Mouse (Mus musculus): ENCODE measurements around the gene Sirt2. TPM values are rescaled to one million over a fixed set of nuclear protein-coding genes. Genes with fewer than 3 reads are reported as not detected.

Sirt2 gene
- polyA plus RNA-seq, 1 experiment from 2014 or later: 25.9 TPM

DNA sequence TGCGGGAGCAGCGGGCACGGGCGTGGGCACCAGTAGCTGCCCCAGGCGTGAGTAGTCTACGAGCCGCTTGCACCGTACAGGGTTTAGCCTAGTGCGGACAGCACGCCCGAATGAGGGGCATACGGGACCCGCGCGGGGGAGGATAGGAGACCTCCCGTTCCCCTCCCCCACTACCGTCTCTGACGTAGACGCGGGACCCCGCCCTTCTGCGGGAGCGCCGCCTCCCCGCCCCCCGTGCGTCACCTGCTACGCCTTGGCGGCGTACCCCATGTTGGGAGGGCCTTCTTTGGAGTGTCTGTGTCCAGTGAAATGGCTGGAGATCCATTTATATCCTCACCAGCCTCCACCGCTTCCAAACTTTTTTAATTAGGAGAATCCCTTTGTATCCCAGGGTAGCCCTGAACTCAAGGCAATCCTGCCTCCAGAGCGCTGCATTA, 42.4 kb downstream of the Sirt2 start:
- peaks cover 48% of the 10 kb centered on the region for H3K4me1 ChIP-seq (replicated peaks)
- WGBS (ENCODE audit: insufficient replicate concordance): 1% methylated on average over 32 of the region's 32 CpGs
- H3K4me3 ChIP-seq (replicated peaks): peak overlapping the region; percentile 85
- H3K27me3 ChIP-seq: no peaks in the 10 kb centered on the region
- peak; percentile 54 for ATAC-seq (ENCODE audit: insufficient read depth)
- peaks cover 23% of the 10 kb centered on the region for H3K36me3 ChIP-seq (replicated peaks)
- H3K4me2 ChIP-seq: peak overlapping the region; percentile 88
- H3K27ac ChIP-seq (replicated peaks): peak overlapping the region; percentile 96
- H3K9me3 ChIP-seq (replicated peaks): no peaks in the 10 kb centered on the region
- peak overlapping the region; percentile 93 for H3K9ac ChIP-seq

DNA sequence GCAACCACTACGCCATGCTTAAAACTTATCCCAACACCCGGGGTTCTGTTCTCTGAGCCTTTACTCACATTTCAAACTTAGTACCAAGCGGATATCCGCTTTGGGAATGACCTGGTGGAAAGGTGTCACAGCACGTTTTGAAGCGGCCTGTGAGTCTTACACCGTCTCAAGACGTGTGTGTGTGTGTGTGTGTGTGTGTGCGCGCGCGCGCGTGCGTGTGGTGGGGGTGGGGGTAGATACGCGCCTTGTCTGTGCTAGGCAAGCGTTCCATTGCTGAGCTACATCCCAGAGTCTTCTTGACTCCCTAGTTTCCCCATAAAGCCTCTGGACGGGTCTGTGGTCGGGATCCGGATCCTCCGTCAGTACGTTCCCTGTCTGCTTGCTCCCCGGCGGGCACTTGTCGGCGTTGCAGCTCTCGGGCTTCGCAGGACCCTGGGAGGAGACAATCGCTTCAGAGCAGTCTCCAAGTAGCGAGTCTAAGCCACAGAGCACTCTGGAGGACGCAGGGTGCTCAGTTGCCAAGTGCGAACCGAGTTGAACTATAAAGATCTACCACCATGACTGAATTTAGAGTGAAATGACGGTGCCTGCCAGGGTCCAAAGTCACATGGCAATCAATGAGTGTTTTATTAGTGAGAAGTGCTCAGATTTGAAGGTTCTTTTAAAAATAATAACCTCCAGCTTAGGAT, 43.0 kb downstream of the Sirt2 start:
- Histone ChIP-seq H3K4me3 (replicated peaks) (peak overlapping the region; percentile 85), H3K4me2 (peak overlapping the region; percentile 88), H3K27me3 (no peaks in the 10 kb centered on the region), H3K36me3 (replicated peaks) (peaks cover 29% of the 10 kb centered on the region), H3K9me3 (replicated peaks) (no peaks in the 10 kb centered on the region), H3K4me1 (replicated peaks) (peaks cover 49% of the 10 kb centered on the region), H3K27ac (replicated peaks) (peak overlapping the region; percentile 96), H3K9ac (peak overlapping the region; percentile 93)
- WGBS (ENCODE audit: insufficient replicate concordance): under 1% methylated on average over 35 of the region's 35 CpGs
- peak; percentile 29 for ATAC-seq (ENCODE audit: insufficient read depth)

DNA sequence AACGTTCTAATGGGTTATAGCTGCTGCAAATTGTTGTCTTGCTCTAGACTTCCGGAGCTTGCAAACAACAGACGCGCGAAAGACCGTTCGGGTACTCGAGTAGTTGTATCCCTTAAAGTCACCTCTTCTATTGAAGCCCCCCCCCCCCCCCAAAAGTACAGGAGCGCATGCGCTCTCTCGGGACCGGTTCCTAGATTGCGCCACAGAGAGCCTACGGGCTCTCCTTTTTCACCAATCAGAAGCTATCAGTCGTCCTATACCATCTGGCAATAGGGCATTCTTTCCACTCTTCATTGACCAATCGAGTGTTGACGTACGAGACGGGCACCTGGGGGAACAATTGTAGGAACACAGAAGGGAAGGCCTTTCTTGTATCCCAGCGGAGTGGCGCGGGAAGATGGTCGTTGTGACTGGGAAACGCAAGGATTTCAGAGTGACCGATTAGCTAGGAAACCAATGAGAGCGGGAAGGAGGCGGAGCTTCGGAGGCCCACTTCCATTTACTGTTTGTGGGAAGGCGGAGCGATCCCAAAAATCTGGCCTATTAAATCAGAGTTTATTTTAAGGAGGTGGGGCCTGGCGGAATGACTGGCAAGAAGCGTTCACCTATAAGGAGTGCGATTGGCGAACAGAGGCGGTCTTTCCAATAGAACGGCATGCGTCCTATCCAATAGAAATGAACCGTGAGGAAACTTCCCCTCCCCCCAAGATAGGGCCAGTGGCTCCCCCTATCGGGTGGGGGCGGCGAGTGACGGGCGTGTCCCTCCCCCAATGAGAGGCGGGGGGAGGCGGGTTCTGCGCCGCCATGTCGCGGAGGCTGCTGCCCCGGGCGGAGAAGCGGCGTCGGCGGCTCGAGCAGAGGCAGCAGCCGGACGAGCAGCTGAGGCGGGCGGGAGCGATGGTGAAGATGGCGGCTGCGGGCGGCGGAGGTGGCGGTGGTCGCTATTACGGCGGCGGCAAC, 43.9 kb downstream of the Sirt2 start:
- peak; percentile 86 for ATAC-seq (ENCODE audit: insufficient read depth)
- H3K4me1 ChIP-seq (replicated peaks): peaks cover 54% of the 10 kb centered on the region
- H3K27me3 ChIP-seq: no peaks in the 10 kb centered on the region
- WGBS (ENCODE audit: insufficient replicate concordance): under 1% methylated on average over 70 of the region's 70 CpGs
- H3K27ac ChIP-seq (replicated peaks): peak overlapping the region; percentile 96
- H3K4me3 ChIP-seq (replicated peaks): peak overlapping the region; percentile 88
- peaks cover 37% of the 10 kb centered on the region for H3K36me3 ChIP-seq (replicated peaks)
- no peaks in the 10 kb centered on the region for H3K9me3 ChIP-seq (replicated peaks)
- H3K9ac ChIP-seq: peak overlapping the region; percentile 93
- H3K4me2 ChIP-seq: peak overlapping the region; percentile 88

DNA sequence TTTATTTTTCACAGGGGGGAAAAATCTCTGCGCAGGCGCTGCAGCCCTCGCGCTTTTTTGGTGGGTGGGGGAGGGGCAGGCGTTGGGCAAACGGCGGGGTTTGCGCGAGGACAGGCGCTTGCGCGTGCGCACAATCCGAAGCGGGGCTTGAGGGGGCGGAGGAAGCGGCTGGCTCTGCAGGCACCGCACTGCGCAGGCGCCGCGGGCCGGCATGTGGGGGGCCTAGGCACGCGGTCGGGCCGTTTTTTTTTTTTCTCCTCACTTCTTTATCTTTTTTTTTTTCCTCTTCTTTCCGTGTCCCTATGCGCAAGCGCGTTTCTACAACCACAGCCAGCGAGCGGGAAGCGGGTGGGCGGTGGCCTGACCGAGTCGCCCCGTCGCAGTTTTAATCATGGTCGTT, 44.7 kb downstream of the Sirt2 start:
- H3K4me2 ChIP-seq: peak overlapping the region; percentile 87
- H3K36me3 ChIP-seq (replicated peaks): peaks cover 46% of the 10 kb centered on the region
- H3K4me1 ChIP-seq (replicated peaks): peaks cover 63% of the 10 kb centered on the region
- peak overlapping the region; percentile 88 for H3K4me3 ChIP-seq (replicated peaks)
- H3K9me3 ChIP-seq (replicated peaks): no peaks in the 10 kb centered on the region
- no peaks in the 10 kb centered on the region for H3K27me3 ChIP-seq
- peak overlapping the region; percentile 94 for H3K27ac ChIP-seq (replicated peaks)
- ATAC-seq (ENCODE audit: insufficient read depth): peak; percentile 45
- 1% methylated on average over 38 of the region's 40 CpGs for WGBS (ENCODE audit: insufficient replicate concordance)
- H3K9ac ChIP-seq: peak overlapping the region; percentile 81

DNA sequence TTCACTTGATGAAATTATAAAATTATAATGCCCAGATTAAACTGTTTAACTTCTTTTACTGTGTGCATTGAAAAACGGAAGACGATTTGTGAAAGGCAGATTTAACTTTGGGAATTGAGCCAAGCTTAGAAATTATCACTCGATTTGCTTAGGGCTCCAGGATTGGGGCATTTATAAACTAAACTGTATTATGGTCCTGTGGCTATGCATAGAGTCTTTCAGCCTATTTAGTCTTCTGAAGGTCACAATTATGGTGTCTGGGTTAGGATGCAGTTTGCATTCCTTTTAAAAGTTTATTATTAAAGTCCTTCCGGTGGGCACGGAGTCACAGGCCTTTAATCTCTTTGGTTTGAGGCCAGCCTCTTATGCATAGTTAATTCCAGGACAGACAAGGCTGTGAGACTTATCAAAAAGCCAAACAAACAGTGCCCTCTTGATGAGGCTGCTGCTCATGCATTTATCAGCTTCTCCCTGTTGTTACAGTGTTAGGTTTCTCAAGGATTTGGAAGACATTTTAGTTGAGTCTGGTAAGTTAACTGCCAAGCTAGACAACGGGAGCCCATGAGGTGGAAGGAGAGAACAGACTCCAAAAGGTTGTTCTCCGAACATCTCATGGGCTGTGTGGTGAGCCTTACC, 45.2 kb downstream of the Sirt2 start:
- Histone ChIP-seq H3K4me1 (replicated peaks) (peaks cover 68% of the 10 kb centered on the region), H3K4me3 (replicated peaks) (peak overlapping the region; percentile 88), H3K9ac (peak overlapping the region; percentile 81), H3K27me3 (no peaks in the 10 kb centered on the region), H3K27ac (replicated peaks) (peak overlapping the region; percentile 94), H3K9me3 (replicated peaks) (no peaks in the 10 kb centered on the region), H3K4me2 (peak overlapping the region; percentile 87), H3K36me3 (replicated peaks) (peaks cover 51% of the 10 kb centered on the region)
- 5% methylated on average over 7 of the region's 7 CpGs for WGBS (ENCODE audit: insufficient replicate concordance)
- no peak for ATAC-seq (ENCODE audit: insufficient read depth)

DNA sequence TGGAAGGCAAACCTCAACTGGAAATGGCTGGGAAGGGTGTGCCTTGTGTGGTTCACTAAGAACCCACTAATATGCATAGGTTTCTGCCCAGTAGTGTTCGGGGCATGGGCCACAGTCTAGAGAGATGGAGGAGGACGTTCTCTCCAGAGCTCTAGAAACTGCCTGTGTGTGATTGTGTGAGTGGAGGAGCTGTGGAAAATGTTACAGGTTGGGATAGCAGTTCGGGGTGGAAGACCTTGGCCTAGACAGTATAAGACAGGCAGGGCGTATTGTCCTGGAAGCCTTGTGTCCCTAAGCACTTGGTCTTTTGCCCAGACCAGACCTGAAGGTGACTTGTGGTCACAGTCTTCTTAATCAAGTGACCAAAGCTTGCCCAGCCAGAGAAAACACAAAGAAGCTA, 45.9 kb downstream of the Sirt2 start:
- H3K27ac ChIP-seq (replicated peaks): peak overlapping the region; percentile 94
- H3K4me3 ChIP-seq (replicated peaks): peak overlapping the region; percentile 88
- H3K27me3 ChIP-seq: no peaks in the 10 kb centered on the region
- H3K4me1 ChIP-seq (replicated peaks): peaks cover 75% of the 10 kb centered on the region
- WGBS (ENCODE audit: insufficient replicate concordance): 52% methylated on average over 4 of the region's 4 CpGs
- peaks cover 58% of the 10 kb centered on the region for H3K36me3 ChIP-seq (replicated peaks)
- ATAC-seq (ENCODE audit: insufficient read depth): no peak
- H3K4me2 ChIP-seq: peak overlapping the region; percentile 87
- peak overlapping the region; percentile 81 for H3K9ac ChIP-seq
- no peaks in the 10 kb centered on the region for H3K9me3 ChIP-seq (replicated peaks)

DNA sequence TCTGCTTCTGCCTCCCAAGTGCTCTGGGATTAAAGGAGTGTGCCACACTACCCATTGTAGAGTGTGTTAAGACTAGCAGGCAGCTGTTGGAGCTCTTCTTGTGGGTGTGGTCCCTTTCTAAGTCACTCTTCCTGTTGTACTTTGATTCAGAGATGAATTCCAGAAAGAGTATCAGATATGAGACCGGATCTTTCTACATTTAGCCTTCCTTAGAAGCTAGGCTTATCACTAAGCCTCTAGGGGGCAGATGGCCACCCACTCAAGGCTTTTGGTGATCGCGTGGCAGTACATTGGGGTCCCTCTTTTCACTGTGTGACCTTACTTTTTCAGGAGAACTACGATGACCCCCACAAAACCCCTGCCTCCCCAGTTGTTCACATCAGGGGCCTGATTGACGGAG, 46.4 kb downstream of the Sirt2 start:
- 67% methylated on average over 5 of the region's 5 CpGs for WGBS (ENCODE audit: insufficient replicate concordance)
- Histone ChIP-seq H3K9ac (peak overlapping the region; percentile 81; the same call in 1 of the 2 replicates), H3K4me3 (replicated peaks) (peak overlapping the region; percentile 88), H3K27ac (replicated peaks) (peak overlapping the region; percentile 94), H3K9me3 (replicated peaks) (no peaks in the 10 kb centered on the region), H3K4me1 (replicated peaks) (peaks cover 75% of the 10 kb centered on the region), H3K36me3 (replicated peaks) (peaks cover 63% of the 10 kb centered on the region), H3K4me2 (peak overlapping the region; percentile 87), H3K27me3 (no peaks in the 10 kb centered on the region)
- no peak for ATAC-seq (ENCODE audit: insufficient read depth)

DNA sequence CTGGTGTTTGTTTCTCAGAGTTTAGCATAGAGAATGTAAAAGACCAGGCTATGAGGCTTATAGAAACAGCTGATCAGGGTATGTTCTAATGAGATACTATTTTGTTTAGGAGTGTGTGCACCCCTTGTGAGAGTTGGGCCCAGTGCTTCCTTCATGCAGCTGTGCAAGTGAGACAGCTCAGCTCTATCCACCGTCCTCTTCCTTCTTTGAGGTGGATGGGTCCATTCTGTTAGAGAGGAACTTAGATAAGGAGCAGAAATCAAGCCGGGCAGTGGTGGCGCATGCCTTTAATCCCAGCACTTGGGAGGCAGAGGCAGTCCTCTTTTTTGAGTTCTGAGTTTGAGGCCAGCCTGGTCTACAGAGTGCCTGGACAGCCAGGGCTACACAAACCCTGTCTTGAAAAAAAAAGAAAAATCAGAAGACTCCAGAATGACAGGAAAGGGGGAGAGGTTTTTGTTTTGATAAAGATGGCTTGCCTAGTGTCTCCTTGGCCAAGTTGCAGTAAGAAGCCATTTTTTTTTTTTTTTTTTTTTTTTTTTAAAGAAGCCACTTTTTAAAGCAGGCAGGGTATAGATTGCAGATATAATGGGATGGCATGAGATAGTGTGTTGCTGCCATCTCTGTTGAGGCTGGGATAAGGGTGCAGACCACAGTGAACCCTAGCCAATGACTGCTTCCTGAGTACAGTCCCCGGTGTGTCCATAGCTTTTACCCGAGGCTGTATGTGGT, 47.9 kb downstream of the Sirt2 start:
- no peaks in the 10 kb centered on the region for H3K9me3 ChIP-seq (replicated peaks)
- H3K9ac ChIP-seq: no peak overlapping the region; the same call in 1 of the 2 replicates
- 0 out of 2 replicates have a peak overlapping the region, but pooled peaks have one; percentile 5 for H3K4me2 ChIP-seq
- H3K4me3 ChIP-seq (replicated peaks): no peak overlapping the region
- H3K27ac ChIP-seq (replicated peaks): peak overlapping the region; percentile 19; the same call in 1 of the 2 replicates
- H3K36me3 ChIP-seq (replicated peaks): peaks cover 77% of the 10 kb centered on the region
- WGBS (ENCODE audit: insufficient replicate concordance): 53% methylated on average over 5 of the region's 5 CpGs
- no peak for ATAC-seq (ENCODE audit: insufficient read depth)
- no peaks in the 10 kb centered on the region for H3K27me3 ChIP-seq
- peaks cover 81% of the 10 kb centered on the region for H3K4me1 ChIP-seq (replicated peaks)

DNA sequence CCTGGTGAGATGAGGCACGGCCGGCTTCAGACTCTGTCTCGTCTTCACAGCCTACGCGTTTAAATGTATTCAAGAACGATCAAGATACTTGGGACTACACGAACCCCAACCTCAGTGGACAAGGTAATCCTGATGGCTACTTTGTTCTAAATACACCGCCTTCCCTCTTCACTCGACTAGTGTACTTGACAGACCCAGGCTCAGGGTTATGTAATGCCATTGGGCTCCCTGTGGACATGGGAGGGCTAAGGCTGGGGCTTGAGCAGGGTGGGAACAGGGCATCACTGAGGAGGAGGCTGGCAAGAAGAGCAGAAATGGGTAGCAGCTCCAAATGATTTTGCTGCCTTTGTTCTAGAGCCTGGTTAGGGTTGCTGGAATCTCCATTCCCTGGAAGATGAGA, 48.7 kb downstream of the Sirt2 start:
- H3K4me2 ChIP-seq: peak overlapping the region; percentile 5; the same call in 1 of the 2 replicates
- WGBS (ENCODE audit: insufficient replicate concordance): 88% methylated on average over 9 of the region's 9 CpGs
- no peak for ATAC-seq (ENCODE audit: insufficient read depth)
- H3K27me3 ChIP-seq: no peaks in the 10 kb centered on the region
- peaks cover 84% of the 10 kb centered on the region for H3K4me1 ChIP-seq (replicated peaks)
- no peak overlapping the region; the same call in 1 of the 2 replicates for H3K27ac ChIP-seq (replicated peaks)
- H3K9ac ChIP-seq: no peak overlapping the region
- peaks cover 85% of the 10 kb centered on the region for H3K36me3 ChIP-seq (replicated peaks)
- no peak overlapping the region for H3K4me3 ChIP-seq (replicated peaks)
- no peaks in the 10 kb centered on the region for H3K9me3 ChIP-seq (replicated peaks)

DNA sequence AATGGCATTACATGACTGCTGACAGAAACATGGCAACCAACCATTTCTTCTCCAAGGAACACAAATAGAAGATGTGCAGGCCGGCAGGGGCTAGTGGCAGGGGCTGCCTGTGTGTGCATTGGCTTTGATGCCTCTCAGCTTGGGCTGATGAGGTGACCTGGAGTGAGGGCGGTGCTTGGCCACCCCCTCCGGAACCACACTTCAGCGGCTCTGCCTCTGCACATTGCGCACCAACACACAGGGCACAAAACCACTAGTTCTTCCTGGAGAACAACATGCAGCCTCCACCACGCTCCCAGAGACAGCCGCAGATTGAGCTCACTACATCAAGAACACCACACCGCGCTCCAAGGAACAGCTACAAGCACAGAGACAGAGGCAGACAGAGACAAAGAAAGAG, 49.7 kb downstream of the Sirt2 start:
- Histone ChIP-seq H3K4me2 (no peak overlapping the region), H3K27me3 (no peaks in the 10 kb centered on the region), H3K9ac (no peak overlapping the region), H3K4me1 (replicated peaks) (peaks cover 94% of the 10 kb centered on the region), H3K27ac (replicated peaks) (no peak overlapping the region), H3K9me3 (replicated peaks) (no peaks in the 10 kb centered on the region), H3K4me3 (replicated peaks) (no peak overlapping the region), H3K36me3 (replicated peaks) (peaks cover 95% of the 10 kb centered on the region)
- 83% methylated on average over 9 of the region's 9 CpGs for WGBS (ENCODE audit: insufficient replicate concordance)
- ATAC-seq (ENCODE audit: insufficient read depth): no peak

Measured in liver, embryonic 15.5 days (tissue).